Mouse (Mus musculus) forebrain, postnatal 0 days (tissue): ENCODE measurements at regions not wholly inside any gene's neighbourhood (a gene's known extent, or its start where the extent isn't known, plus 50 kb on each side); places are given as distances from the start of the nearest gene placed in this dataset.
A peak's percentile ranks its signal among the peaks of the same experiment; 100 is the strongest.

Experiments used
- ATAC-seq: fragments of 200-750 bp; cut with Nextera tagmentation; 2 replicates; pipeline ENCODE4 v1.8.0; 2017; ENCODE audit warnings: mild to moderate bottlenecking, moderate library complexity
- DNase-seq: peaks from one replicate; pipeline ENCODE4 v3.0.0-alpha.2; 2015
- H3K27ac ChIP-seq: fragments of 300-500 bp; sonication (generic); 2 replicates; pipeline ENCODE4 v1.5.1; 2014; ENCODE audit warnings: low read depth, mild to moderate bottlenecking, antibody characterized with exemption, low read length, moderate library complexity, mixed read lengths
- H3K27me3 ChIP-seq: fragments of 300-500 bp; sonication (generic); 2 replicates; pipeline ENCODE4 v1.6.1; 2014; ENCODE audit warnings: mild to moderate bottlenecking, low read length, mixed read lengths; ENCODE audit not compliant: insufficient read depth
- H3K36me3 ChIP-seq: fragments of 300-500 bp; sonication (generic); 2 replicates; pipeline ENCODE4 v1.6.1; 2014; ENCODE audit warnings: mild to moderate bottlenecking, moderate library complexity; ENCODE audit not compliant: insufficient read depth
- H3K4me1 ChIP-seq: fragments of 300-500 bp; sonication (generic); 2 replicates; pipeline ENCODE4 v1.6.1; 2014; ENCODE audit warnings: antibody characterized with exemption; ENCODE audit not compliant: insufficient read depth
- H3K4me2 ChIP-seq: fragments of 300-500 bp; sonication (generic); 2 replicates; pipeline ENCODE4 v1.6.1; 2014; ENCODE audit warnings: low read depth, mild to moderate bottlenecking, moderate library complexity
- H3K4me3 ChIP-seq: fragments of 300-500 bp; sonication (generic); 2 replicates; pipeline ENCODE4 v1.5.1; 2014; ENCODE audit warnings: low read depth, low read length, mixed read lengths
- H3K9ac ChIP-seq: fragments of 300-500 bp; sonication (generic); 2 replicates; pipeline ENCODE4 v1.6.1; 2014; ENCODE audit warnings: mild to moderate bottlenecking
- H3K9me3 ChIP-seq: fragments of 300-500 bp; sonication (generic); 2 replicates; pipeline ENCODE4 v1.6.1; 2016; ENCODE audit warnings: low read length
- CTCF ChIP-seq: sonication (generic); IDR thresholded peaks from 2 replicates; pipeline ENCODE4 v1.5.1; 2016; ENCODE audit warnings: antibody characterized with exemption, control low read depth, low read depth
- WGBS: fragments of 180-500 bp; shearing (Covaris S2); extraction: QIAGEN DNeasy Blood & Tissue Kit; methylation state at CpG from one replicate; pipeline ENCODE4 v1.1.7; 2014; 5-methylcytosine and 5-hydroxymethylcytosine counted together

- Histone ChIP-seq H3K27me3 (no peaks in the 10 kb centered on the region), H3K4me1 (no peaks in the 10 kb centered on the region), H3K9ac (no peak overlapping the region), H3K27ac (no peak overlapping the region), H3K4me2 (no peak overlapping the region), H3K4me3 (no peak overlapping the region), H3K36me3 (no peaks in the 10 kb centered on the region), H3K9me3 (no peaks in the 10 kb centered on the region)
- DNase-seq, result no peak
- TF ChIP-seq CTCF, result no peak
- WGBS, result 43% methylated on average over 1 of the region's 1 CpGs
- ATAC-seq, result no peak
Observed at GRCm38 (mm10) chr12:47466740-47467139, 648.0 kb upstream of the Nova1 start.

GRCm38 (mm10) chr12:47465924-47466323, 647.2 kb upstream of the Nova1 start:
- WGBS, result 43% methylated on average over 5 of the region's 5 CpGs
- H3K27ac ChIP-seq, result no peak overlapping the region
- DNase-seq (no peak), ATAC-seq (no peak)
- H3K27me3 ChIP-seq, result no peaks in the 10 kb centered on the region
- TF ChIP-seq CTCF, result no peak
- H3K4me2 ChIP-seq, result no peak overlapping the region
- no peaks in the 10 kb centered on the region for H3K36me3 ChIP-seq
- no peak overlapping the region for H3K4me3 ChIP-seq
- H3K9me3 ChIP-seq, result no peaks in the 10 kb centered on the region
- no peak overlapping the region for H3K9ac ChIP-seq
- no peaks in the 10 kb centered on the region for H3K4me1 ChIP-seq

GRCm38 (mm10) chr12:47431669-47432068, 612.9 kb upstream of the Nova1 start:
- ATAC-seq, result no peak
- 60% methylated on average over 1 of the region's 1 CpGs for WGBS

GRCm38 (mm10) chr12:47412251-47412650, 593.5 kb upstream of the Nova1 start:
- Histone ChIP-seq H3K9ac (no peak overlapping the region), H3K36me3 (no peaks in the 10 kb centered on the region), H3K9me3 (no peaks in the 10 kb centered on the region), H3K27me3 (no peaks in the 10 kb centered on the region), H3K4me1 (no peaks in the 10 kb centered on the region), H3K4me3 (no peak overlapping the region), H3K27ac (no peak overlapping the region), H3K4me2 (no peak overlapping the region)
- no peak for TF ChIP-seq CTCF
- 52% methylated on average over 4 of the region's 4 CpGs for WGBS
- ATAC-seq (no peak), DNase-seq (peak; percentile 4)

More at GRCm38 (mm10) chr12:47431669-47432068, 612.9 kb upstream of the Nova1 start:
- Histone ChIP-seq H3K27me3 (no peaks in the 10 kb centered on the region), H3K4me2 (no peak overlapping the region), H3K4me1 (no peaks in the 10 kb centered on the region), H3K9ac (no peak overlapping the region), H3K4me3 (no peak overlapping the region), H3K9me3 (no peaks in the 10 kb centered on the region), H3K27ac (no peak overlapping the region), H3K36me3 (no peaks in the 10 kb centered on the region)
- DNase-seq, result no peak
- TF ChIP-seq CTCF, result no peak

GRCm38 (mm10) chr12:47406563-47406962, 587.8 kb upstream of the Nova1 start:
- no peak for TF ChIP-seq CTCF
- Histone ChIP-seq H3K27me3 (no peaks in the 10 kb centered on the region), H3K4me2 (no peak overlapping the region), H3K9ac (no peak overlapping the region), H3K36me3 (no peaks in the 10 kb centered on the region), H3K4me3 (no peak overlapping the region), H3K4me1 (no peaks in the 10 kb centered on the region), H3K9me3 (no peaks in the 10 kb centered on the region), H3K27ac (no peak overlapping the region)
- DNase-seq (no peak), ATAC-seq (no peak)
- WGBS, result 92% methylated on average over 2 of the region's 2 CpGs

- H3K4me3 ChIP-seq, result no peak overlapping the region
- no peak for DNase-seq
- 94% methylated on average over 2 of the region's 2 CpGs for WGBS
- no peaks in the 10 kb centered on the region for H3K4me1 ChIP-seq
- H3K27me3 ChIP-seq, result no peaks in the 10 kb centered on the region
- H3K9me3 ChIP-seq, result no peaks in the 10 kb centered on the region
- no peak overlapping the region for H3K27ac ChIP-seq
- no peak overlapping the region for H3K9ac ChIP-seq
- no peak overlapping the region for H3K4me2 ChIP-seq
- H3K36me3 ChIP-seq, result no peaks in the 10 kb centered on the region
- TF ChIP-seq CTCF, result no peak
- ATAC-seq, result no peak
Observed at GRCm38 (mm10) chr12:47406131-47406530, 587.4 kb upstream of the Nova1 start.

- H3K4me1 ChIP-seq, result no peaks in the 10 kb centered on the region
- H3K27me3 ChIP-seq, result no peaks in the 10 kb centered on the region
- no peak for TF ChIP-seq CTCF
- no peak overlapping the region for H3K9ac ChIP-seq
- 63% methylated on average over 1 of the region's 1 CpGs for WGBS
- DNase-seq, result peak; percentile 34
- no peaks in the 10 kb centered on the region for H3K36me3 ChIP-seq
- H3K4me3 ChIP-seq, result no peak overlapping the region
- peak; percentile 71 for ATAC-seq
- no peak overlapping the region for H3K4me2 ChIP-seq
- H3K9me3 ChIP-seq, result no peaks in the 10 kb centered on the region
- no peak overlapping the region for H3K27ac ChIP-seq
Observed at GRCm38 (mm10) chr12:47383225-47383624, 564.5 kb upstream of the Nova1 start.

GRCm38 (mm10) chr12:47353269-47353668, 534.5 kb upstream of the Nova1 start:
- H3K36me3 ChIP-seq, result no peaks in the 10 kb centered on the region
- no peaks in the 10 kb centered on the region for H3K27me3 ChIP-seq
- no peaks in the 10 kb centered on the region for H3K9me3 ChIP-seq
- ATAC-seq (no peak), DNase-seq (no peak)
- TF ChIP-seq CTCF, result no peak
- no peak overlapping the region for H3K4me2 ChIP-seq
- no peak overlapping the region for H3K27ac ChIP-seq
- H3K4me3 ChIP-seq, result no peak overlapping the region
- WGBS, result 83% methylated on average over 2 of the region's 2 CpGs
- no peaks in the 10 kb centered on the region for H3K4me1 ChIP-seq
- no peak overlapping the region for H3K9ac ChIP-seq
